Mouse (Mus musculus): Measurements from ENCODE around the gene Sh3bgrl2. TPM values are rescaled to one million over a fixed set of nuclear protein-coding genes. Genes with fewer than 3 reads are reported as not detected.

Gene Sh3bgrl2
- total and polyA plus RNA-seq, 2 experiments from 2014 or later = 6.8 to 9.0 TPM

DNA sequence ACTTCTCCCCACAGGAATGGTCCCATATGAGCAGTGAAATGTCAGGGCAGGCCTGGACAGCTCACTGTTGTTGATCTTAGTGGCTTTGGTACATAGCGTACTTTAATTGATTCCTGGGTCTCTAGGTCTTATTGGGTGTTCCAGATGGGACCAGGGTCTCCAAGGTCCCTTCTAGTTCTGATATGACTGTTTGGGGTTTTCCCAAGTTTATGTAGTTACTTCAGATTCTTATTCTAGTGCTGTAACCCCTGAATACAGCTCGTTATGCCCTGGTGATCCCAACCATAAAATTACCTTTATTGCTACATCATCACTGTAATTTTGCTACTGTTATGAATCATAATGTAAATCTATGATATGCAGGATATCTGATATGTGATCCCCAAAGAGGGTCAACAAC lies 98.1 kb downstream of the Sh3bgrl2 start:
- no peaks in the 10 kb centered on the region for H3K27me3 ChIP-seq (ENCODE audit: insufficient read depth, low read length)
- no peak overlapping the region for H3K27ac ChIP-seq (ENCODE audit: low read depth, low read length)
- H3K9ac ChIP-seq = no peak overlapping the region
- H3K4me2 ChIP-seq (ENCODE audit: low read depth) = no peak overlapping the region
- H3K36me3 ChIP-seq (ENCODE audit: insufficient read depth) = no peaks in the 10 kb centered on the region
- H3K4me1 ChIP-seq (ENCODE audit: insufficient read depth) = no peaks in the 10 kb centered on the region
- DNase-seq (no peak), ATAC-seq (no peak)
- no peaks in the 10 kb centered on the region for H3K9me3 ChIP-seq (ENCODE audit: low read length)
- no peak for TF ChIP-seq CTCF (IDR thresholded peaks at IDR 0.05; ENCODE audit: low read depth)
- no peak overlapping the region for H3K4me3 ChIP-seq (ENCODE audit: low read depth, low read length)
- 89% methylated on average over 2 of the region's 2 CpGs for WGBS

DNA sequence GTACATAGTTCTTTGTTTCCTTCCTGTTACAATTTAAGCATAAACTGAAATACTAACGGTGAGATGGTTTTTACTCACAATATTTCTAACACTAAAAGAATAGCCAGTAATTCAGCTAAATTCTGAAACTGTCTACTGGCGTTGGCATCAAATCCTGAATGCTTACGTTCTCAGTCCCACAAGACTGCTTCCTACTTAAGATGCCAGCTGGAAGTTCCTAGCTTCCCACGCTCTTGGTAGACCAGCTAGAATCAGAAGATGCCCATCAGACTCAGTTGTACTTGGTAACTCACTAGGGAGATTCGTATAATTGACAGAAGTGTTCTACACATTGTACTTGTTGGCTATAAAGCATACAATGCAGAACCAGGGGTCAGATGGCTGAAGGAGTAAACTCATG lies 98.6 kb downstream of the Sh3bgrl2 start:
- ATAC-seq (no peak), DNase-seq (no peak)
- Histone ChIP-seq H3K4me1 (ENCODE audit: insufficient read depth) (no peaks in the 10 kb centered on the region), H3K4me3 (ENCODE audit: low read depth, low read length) (no peak overlapping the region), H3K9me3 (ENCODE audit: low read length) (no peaks in the 10 kb centered on the region), H3K4me2 (ENCODE audit: low read depth) (no peak overlapping the region), H3K27ac (ENCODE audit: low read depth, low read length) (no peak overlapping the region), H3K27me3 (ENCODE audit: insufficient read depth, low read length) (no peaks in the 10 kb centered on the region), H3K36me3 (ENCODE audit: insufficient read depth) (no peaks in the 10 kb centered on the region), H3K9ac (no peak overlapping the region)
- 79% methylated on average over 5 of the region's 5 CpGs for WGBS
- TF ChIP-seq CTCF (IDR thresholded peaks at IDR 0.05; ENCODE audit: low read depth) = no peak

DNA sequence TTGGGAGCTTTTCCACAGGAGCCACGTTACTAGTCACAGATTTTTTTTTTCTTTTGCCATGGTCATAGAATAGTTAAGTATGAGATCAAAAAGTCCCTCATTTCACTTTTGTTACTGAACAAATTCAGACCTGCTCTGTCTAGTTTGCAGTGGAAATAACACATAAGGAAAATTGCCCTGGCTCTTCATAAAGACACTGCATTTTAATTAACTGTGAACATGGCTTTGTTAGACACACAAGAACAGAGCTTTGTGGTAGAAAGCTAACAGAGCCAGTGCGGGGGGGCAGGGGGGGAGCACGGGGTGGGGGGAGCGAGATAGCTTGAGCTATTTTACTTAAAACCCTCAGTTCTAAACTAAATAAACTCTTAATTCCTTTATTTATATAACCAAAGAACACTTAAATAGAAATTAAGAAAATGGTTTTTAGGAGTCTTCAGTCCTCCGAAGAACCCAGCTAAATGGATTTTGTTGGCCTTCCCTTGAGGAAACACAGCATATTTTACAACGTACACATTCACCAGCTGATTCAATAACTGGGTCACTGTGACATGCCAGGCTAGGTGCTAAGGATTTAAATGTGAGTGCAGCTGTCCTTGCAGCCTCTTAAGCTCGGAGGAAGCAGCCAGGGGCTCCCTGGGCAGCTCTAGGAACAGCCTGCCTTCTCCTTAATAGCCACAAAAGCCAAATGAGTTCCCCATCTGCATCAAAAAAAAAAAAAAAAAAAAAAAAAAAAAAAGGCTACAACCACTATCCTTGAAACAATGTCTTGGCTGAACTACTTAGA lies 100.0 kb downstream of the Sh3bgrl2 start:
- Histone ChIP-seq H3K36me3 (ENCODE audit: insufficient read depth) (no peaks in the 10 kb centered on the region), H3K4me1 (ENCODE audit: insufficient read depth) (no peaks in the 10 kb centered on the region), H3K9me3 (ENCODE audit: low read length) (no peaks in the 10 kb centered on the region), H3K9ac (no peak overlapping the region), H3K27ac (ENCODE audit: low read depth, low read length) (no peak overlapping the region), H3K4me2 (ENCODE audit: low read depth) (no peak overlapping the region), H3K4me3 (ENCODE audit: low read depth, low read length) (no peak overlapping the region), H3K27me3 (ENCODE audit: insufficient read depth, low read length) (no peaks in the 10 kb centered on the region)
- DNase-seq (no peak), ATAC-seq (peak; percentile 70)
- no peak for TF ChIP-seq CTCF (IDR thresholded peaks at IDR 0.05; ENCODE audit: low read depth)
- WGBS = 15% methylated on average over 7 of the region's 7 CpGs

DNA sequence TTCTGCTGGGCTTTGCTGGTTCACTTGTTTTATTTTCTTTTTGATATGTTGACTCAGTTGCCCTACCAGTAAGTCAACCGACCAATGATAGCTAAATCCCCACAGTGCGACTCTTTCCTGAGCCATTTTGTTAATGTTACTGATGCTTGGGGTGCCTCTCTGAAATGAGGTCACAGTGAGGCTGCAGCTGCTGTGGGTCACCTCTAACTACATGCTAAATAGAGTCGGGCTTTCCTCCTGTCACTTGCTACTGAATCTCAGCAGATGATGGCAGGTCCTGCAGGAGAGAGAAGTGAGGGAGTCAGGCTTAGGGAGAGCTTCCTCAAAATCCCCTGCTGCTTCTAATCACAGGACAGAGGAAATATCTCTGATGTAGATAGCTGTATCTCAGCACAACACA lies 100.6 kb downstream of the Sh3bgrl2 start:
- Histone ChIP-seq H3K9me3 (ENCODE audit: low read length) (no peaks in the 10 kb centered on the region), H3K4me2 (ENCODE audit: low read depth) (no peak overlapping the region), H3K27ac (ENCODE audit: low read depth, low read length) (no peak overlapping the region), H3K9ac (no peak overlapping the region), H3K4me3 (ENCODE audit: low read depth, low read length) (no peak overlapping the region), H3K27me3 (ENCODE audit: insufficient read depth, low read length) (no peaks in the 10 kb centered on the region), H3K36me3 (ENCODE audit: insufficient read depth) (no peaks in the 10 kb centered on the region), H3K4me1 (ENCODE audit: insufficient read depth) (no peaks in the 10 kb centered on the region)
- 24% methylated on average over 3 of the region's 3 CpGs for WGBS
- no peak for TF ChIP-seq CTCF (IDR thresholded peaks at IDR 0.05; ENCODE audit: low read depth)
- ATAC-seq = no peak
- DNase-seq = no peak

DNA sequence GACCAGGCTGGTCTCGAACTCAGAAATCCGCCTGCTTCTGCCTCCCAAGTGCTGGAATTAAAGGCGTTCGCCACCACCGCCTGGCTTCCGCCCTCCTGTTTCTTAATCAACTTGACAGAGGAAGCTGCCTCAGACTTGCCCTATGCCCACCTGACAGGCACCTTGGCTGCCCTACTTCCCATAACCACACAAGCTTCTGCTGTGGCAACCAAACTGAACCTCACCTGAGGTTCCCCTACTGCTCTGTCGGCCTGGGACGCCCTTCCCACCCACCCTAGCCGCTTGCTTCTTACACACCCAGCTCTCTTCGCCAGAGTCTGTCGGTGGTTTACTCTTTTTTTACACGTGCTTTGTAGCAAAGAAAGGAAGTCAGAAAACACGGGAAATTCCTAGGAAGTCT lies 103.9 kb downstream of the Sh3bgrl2 start:
- no peaks in the 10 kb centered on the region for H3K36me3 ChIP-seq (ENCODE audit: insufficient read depth)
- H3K4me3 ChIP-seq (ENCODE audit: low read depth, low read length) = no peak overlapping the region
- 81% methylated on average over 13 of the region's 13 CpGs for WGBS
- H3K27ac ChIP-seq (ENCODE audit: low read depth, low read length) = no peak overlapping the region
- H3K27me3 ChIP-seq (ENCODE audit: insufficient read depth, low read length) = no peaks in the 10 kb centered on the region
- TF ChIP-seq CTCF (IDR thresholded peaks at IDR 0.05; ENCODE audit: low read depth) = no peak
- H3K9me3 ChIP-seq (ENCODE audit: low read length) = no peaks in the 10 kb centered on the region
- no peak for DNase-seq
- no peaks in the 10 kb centered on the region for H3K4me1 ChIP-seq (ENCODE audit: insufficient read depth)
- no peak overlapping the region for H3K4me2 ChIP-seq (ENCODE audit: low read depth)
- ATAC-seq = no peak
- H3K9ac ChIP-seq = no peak overlapping the region

DNA sequence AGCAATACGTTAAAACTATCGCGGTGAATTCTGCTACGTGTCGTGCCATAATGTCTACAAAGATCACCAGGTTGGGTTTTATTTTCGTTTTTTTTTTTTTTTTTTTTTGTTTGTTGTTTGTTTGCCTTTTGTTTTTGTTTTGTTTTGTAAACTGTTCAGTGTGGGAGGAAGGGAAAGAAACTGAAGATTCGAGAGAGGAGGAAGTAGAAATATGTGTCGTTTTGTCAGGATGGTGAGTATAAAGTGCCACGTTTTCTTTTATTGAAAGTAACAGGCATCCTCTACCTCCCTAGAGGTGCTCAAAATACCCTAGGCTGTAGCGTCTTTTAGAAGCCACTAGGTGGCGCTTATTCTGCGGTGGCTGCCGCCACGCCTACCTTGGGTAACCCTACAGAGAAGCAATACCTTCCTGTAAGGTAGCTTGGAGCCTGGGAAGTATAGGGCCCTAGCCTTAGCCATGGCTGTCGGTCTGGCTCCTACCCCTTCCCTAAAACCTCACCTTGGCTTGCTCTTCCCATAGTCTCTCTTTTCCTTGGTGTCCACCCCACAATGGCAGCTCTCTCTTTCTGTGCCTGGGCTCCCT lies 104.6 kb downstream of the Sh3bgrl2 start:
- Histone ChIP-seq H3K4me3 (ENCODE audit: low read depth, low read length) (no peak overlapping the region), H3K4me2 (ENCODE audit: low read depth) (no peak overlapping the region), H3K9me3 (ENCODE audit: low read length) (no peaks in the 10 kb centered on the region), H3K9ac (no peak overlapping the region), H3K27ac (ENCODE audit: low read depth, low read length) (no peak overlapping the region), H3K27me3 (ENCODE audit: insufficient read depth, low read length) (no peaks in the 10 kb centered on the region), H3K36me3 (ENCODE audit: insufficient read depth) (no peaks in the 10 kb centered on the region), H3K4me1 (ENCODE audit: insufficient read depth) (no peaks in the 10 kb centered on the region)
- DNase-seq (no peak), ATAC-seq (no peak)
- WGBS = 32% methylated on average over 15 of the region's 15 CpGs
- TF ChIP-seq CTCF (IDR thresholded peaks at IDR 0.05; ENCODE audit: low read depth) = peak; percentile 43

DNA sequence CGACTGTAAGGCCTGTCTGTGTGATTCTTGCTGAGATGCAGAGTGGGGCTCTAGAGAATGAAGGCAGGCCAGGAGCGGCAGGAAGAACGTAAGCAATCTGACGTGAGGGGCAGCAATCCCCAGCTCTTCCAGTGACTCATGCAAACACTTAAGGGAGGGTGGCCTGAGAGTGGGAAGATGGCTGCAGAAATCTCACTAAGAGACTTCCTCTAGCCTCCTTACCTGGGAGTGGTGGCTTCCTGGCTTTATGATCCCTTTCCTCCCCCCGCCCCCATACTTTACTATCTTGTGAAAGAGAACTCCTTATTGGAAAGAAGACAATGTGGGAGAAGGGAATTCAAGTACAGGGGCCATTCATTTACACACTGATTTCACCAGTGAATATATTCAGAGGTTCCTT lies 106.5 kb downstream of the Sh3bgrl2 start:
- H3K27me3 ChIP-seq (ENCODE audit: insufficient read depth, low read length) = no peaks in the 10 kb centered on the region
- H3K27ac ChIP-seq (ENCODE audit: low read depth, low read length) = no peak overlapping the region
- no peak for TF ChIP-seq CTCF (IDR thresholded peaks at IDR 0.05; ENCODE audit: low read depth)
- no peak for DNase-seq
- H3K9ac ChIP-seq = no peak overlapping the region
- 67% methylated on average over 5 of the region's 5 CpGs for WGBS
- no peak for ATAC-seq
- H3K9me3 ChIP-seq (ENCODE audit: low read length) = no peaks in the 10 kb centered on the region
- no peaks in the 10 kb centered on the region for H3K36me3 ChIP-seq (ENCODE audit: insufficient read depth)
- no peak overlapping the region for H3K4me3 ChIP-seq (ENCODE audit: low read depth, low read length)
- no peaks in the 10 kb centered on the region for H3K4me1 ChIP-seq (ENCODE audit: insufficient read depth)
- H3K4me2 ChIP-seq (ENCODE audit: low read depth) = no peak overlapping the region
